Mouse (Mus musculus): Measurements from ENCODE around the gene Brca2.

- TF ChIP-seq GATA1 (IDR thresholded peaks at IDR 0.05; ENCODE audit: borderline replicate concordance, low read length) (no peak), FLI1 (IDR thresholded peaks at IDR 0.05; ENCODE audit: low read length) (no peak)
Measured at GRCm38 (mm10) chr5:150543184-150543583, 20.8 kb downstream of the Brca2 start.
